Mouse (Mus musculus): Measurements from ENCODE around the gene Clcn7. TPM values are rescaled to one million over a fixed set of nuclear protein-coding genes. Genes with fewer than 3 reads are reported as not detected.

Clcn7 gene
- polyA plus RNA-seq, 1 experiment from 2014 or later = 14.7 TPM

DNA sequence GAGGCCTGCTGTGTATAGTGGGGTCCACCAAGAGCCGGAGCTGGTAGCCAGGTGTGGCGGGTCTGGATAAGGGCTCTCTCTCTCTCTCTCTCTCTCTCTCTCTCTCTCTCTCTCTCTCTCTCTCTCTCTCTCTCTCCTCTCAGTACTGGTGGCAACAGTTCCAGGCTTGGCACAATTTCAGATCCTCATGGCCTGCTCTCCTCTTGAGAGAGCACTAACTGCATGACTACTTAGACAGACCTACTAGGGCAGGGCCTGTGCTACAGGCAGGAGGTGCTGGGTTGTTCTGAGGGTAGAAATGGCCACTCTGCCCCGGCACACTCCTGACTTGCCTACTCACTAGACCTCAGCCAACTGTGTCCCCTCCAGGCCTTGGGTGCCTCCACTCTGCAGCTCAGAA is 39.4 kb downstream of the Clcn7 start:
- WGBS = 84% methylated on average over 3 of the region's 3 CpGs
- Histone ChIP-seq H3K4me2 (ENCODE audit: low read length) (no peak overlapping the region), H3K4me1 (replicated peaks; ENCODE audit: insufficient read depth, low read length) (no peaks in the 10 kb centered on the region), H3K9me3 (replicated peaks; ENCODE audit: low read length) (no peaks in the 10 kb centered on the region), H3K27me3 (ENCODE audit: insufficient read depth, low read length) (no peaks in the 10 kb centered on the region), H3K27ac (no peak overlapping the region), H3K4me3 (replicated peaks; ENCODE audit: low read depth, low read length) (no peak overlapping the region), H3K9ac (ENCODE audit: low read depth, low read length) (no peak overlapping the region), H3K36me3 (ENCODE audit: insufficient read depth, low read length) (no peaks in the 10 kb centered on the region)
- no peak for TF ChIP-seq CTCF (IDR thresholded peaks at IDR 0.05; ENCODE audit: low read depth)
- ATAC-seq (replicated peaks; ENCODE audit: low FRiP score, low read depth) (no peak), DNase-seq (ENCODE audit: low spot score) (no peak)

DNA sequence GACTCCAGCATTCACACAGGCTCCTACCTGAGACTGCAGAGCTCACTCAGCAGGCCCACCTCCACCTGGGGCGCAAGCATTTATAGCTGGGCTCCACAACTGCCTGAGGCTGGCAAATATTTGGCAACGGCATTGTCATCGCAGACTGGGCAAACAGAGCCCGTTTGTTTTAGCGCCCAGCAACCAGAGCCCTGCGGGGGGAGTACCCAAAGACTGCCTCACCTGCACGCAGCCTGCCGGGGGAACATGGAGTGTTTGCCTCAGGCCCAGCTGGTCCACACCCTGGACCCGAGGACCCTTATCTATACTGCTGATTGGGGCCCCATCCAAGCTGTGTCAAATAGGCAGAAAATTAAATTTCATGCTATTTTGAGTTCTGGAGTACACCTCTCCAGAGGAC is 42.2 kb downstream of the Clcn7 start, which contains the start of gene Gm38655:
TSS of gene Gm38655 (minus strand) at position 61 of the 400 bp plus-strand sequence.
- H3K9ac ChIP-seq (ENCODE audit: low read depth, low read length) = no peak within 1 kb of the TSS
- no peak for ATAC-seq (replicated peaks; ENCODE audit: low FRiP score, low read depth)
- no peaks in the 10 kb centered on the region for H3K36me3 ChIP-seq (ENCODE audit: insufficient read depth, low read length)
- no peak within 1 kb of the TSS for H3K27ac ChIP-seq
- WGBS = 75% methylated on average over 9 of the region's 9 CpGs
- H3K9me3 ChIP-seq (replicated peaks; ENCODE audit: low read length) = no peaks in the 10 kb centered on the region
- no peaks in the 10 kb centered on the region for H3K4me1 ChIP-seq (replicated peaks; ENCODE audit: insufficient read depth, low read length)
- no peak within 1 kb of the TSS for H3K4me3 ChIP-seq (replicated peaks; ENCODE audit: low read depth, low read length)
- TF ChIP-seq CTCF (IDR thresholded peaks at IDR 0.05; ENCODE audit: low read depth) = no peak
- H3K27me3 ChIP-seq (ENCODE audit: insufficient read depth, low read length) = no peaks in the 10 kb centered on the region
- H3K4me2 ChIP-seq (ENCODE audit: low read length) = no peak within 1 kb of the TSS
- no peak for DNase-seq (ENCODE audit: low spot score)

DNA sequence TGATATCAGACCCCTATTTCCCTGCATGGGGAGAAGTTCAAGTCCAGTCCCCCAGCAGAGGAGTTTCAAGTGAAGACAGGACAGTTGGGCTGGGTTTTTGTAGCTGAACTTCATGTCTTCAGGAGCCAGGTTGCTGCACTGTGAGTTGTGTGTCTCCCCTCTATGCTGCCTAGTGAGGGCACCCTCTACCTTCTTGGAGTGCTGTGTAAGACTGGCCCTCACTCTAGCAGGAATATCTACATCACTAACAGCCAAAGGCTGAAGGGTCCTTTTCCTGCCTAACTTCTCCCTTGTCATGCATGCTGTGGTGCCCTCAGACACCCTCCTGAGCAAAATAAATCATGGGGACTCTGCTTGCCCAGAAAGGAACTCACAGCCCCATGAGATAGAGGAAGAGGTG is 50.0 kb downstream of the Clcn7 start:
- peak overlapping the region; percentile 86; the same call in 1 of the 2 replicates for H3K4me2 ChIP-seq (ENCODE audit: low read length)
- H3K9ac ChIP-seq (ENCODE audit: low read depth, low read length) = 0 out of 2 replicates have a peak overlapping the region, but pooled peaks have one; percentile 81
- no peaks in the 10 kb centered on the region for H3K36me3 ChIP-seq (ENCODE audit: insufficient read depth, low read length)
- no peak overlapping the region for H3K4me3 ChIP-seq (replicated peaks; ENCODE audit: low read depth, low read length)
- no peaks in the 10 kb centered on the region for H3K27me3 ChIP-seq (ENCODE audit: insufficient read depth, low read length)
- no peaks in the 10 kb centered on the region for H3K4me1 ChIP-seq (replicated peaks; ENCODE audit: insufficient read depth, low read length)
- DNase-seq (ENCODE audit: low spot score) (peak; percentile 8), ATAC-seq (replicated peaks; ENCODE audit: low FRiP score, low read depth) (no peak)
- peak; percentile 13; the same call in 1 of the 2 replicates for TF ChIP-seq CTCF (IDR thresholded peaks at IDR 0.05; ENCODE audit: low read depth)
- H3K27ac ChIP-seq = no peak overlapping the region
- H3K9me3 ChIP-seq (replicated peaks; ENCODE audit: low read length) = no peaks in the 10 kb centered on the region

DNA sequence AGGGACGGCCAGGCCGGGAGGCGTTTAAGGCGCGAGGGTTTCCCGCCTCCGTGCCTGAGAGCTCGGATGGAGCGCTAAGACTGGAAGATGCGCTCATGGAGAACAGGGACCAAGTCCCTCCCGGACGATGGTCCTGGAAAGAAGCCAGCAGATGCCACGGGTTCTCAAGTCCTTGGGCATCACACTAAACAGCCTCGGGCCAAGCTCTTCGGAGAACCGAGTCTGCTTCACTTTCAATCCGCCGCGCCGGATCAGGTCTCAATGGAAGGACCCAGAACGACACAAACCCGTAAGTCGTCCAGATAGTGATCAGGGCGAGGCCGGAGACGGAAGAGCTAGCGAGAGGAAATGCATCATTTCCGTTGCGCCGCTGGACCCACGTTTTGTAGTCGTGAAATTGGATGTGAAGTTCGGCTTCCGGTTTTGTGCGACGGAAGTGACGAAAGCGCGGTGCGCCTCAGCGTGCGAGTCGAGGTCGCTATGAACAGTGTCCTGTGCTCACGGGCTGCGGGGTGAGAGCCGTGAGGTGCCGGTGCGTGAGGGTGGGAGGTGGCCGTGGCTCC is 51.0 kb downstream of the Clcn7 start, which contains the start of gene BC003965:
TSS of gene BC003965 (plus strand) at position 426 of the 563 bp plus-strand sequence.
- no peaks in the 10 kb centered on the region for H3K9me3 ChIP-seq (replicated peaks; ENCODE audit: low read length)
- WGBS = under 1% methylated on average over 50 of the region's 50 CpGs

DNA sequence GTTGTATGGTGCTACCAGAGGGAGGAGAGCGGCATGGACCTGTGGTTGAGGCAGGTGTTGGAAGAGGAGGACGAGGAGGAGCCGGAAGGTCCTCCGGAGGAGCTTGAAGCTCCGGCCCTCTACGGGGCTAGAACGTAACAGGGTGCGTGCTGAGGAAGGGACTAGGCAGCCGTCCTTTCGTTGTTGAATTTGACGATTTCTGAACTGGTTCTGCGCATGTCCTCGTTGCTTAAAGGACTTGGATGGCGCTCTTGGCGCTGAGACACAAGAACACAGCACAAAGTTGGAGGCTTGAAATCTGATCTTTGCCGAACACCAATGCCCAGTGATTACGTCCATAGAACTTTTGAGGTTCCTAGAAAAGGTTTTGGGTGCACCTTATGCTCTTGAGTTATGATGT is 51.8 kb downstream of the Clcn7 start:
- no peaks in the 10 kb centered on the region for H3K9me3 ChIP-seq (replicated peaks; ENCODE audit: low read length)
- H3K4me2 ChIP-seq (ENCODE audit: low read length) = peak overlapping the region; percentile 99
- peak; percentile 3 for DNase-seq (ENCODE audit: low spot score)
- peak overlapping the region; percentile 84 for H3K4me3 ChIP-seq (replicated peaks; ENCODE audit: low read depth, low read length)
- peaks cover 8% of the 10 kb centered on the region for H3K4me1 ChIP-seq (replicated peaks; ENCODE audit: insufficient read depth, low read length)
- H3K27me3 ChIP-seq (ENCODE audit: insufficient read depth, low read length) = no peaks in the 10 kb centered on the region
- TF ChIP-seq CTCF (IDR thresholded peaks at IDR 0.05; ENCODE audit: low read depth) = no peak
- H3K27ac ChIP-seq = peak overlapping the region; percentile 91
- H3K9ac ChIP-seq (ENCODE audit: low read depth, low read length) = peak overlapping the region; percentile 81
- 7% methylated on average over 17 of the region's 17 CpGs for WGBS
- H3K36me3 ChIP-seq (ENCODE audit: insufficient read depth, low read length) = no peaks in the 10 kb centered on the region
- no peak for ATAC-seq (replicated peaks; ENCODE audit: low FRiP score, low read depth)

More for the DNA sequence above, 51.0 kb downstream of the Clcn7 start, which contains the start of gene BC003965:
- Histone ChIP-seq H3K36me3 (ENCODE audit: insufficient read depth, low read length) (no peaks in the 10 kb centered on the region), H3K27me3 (ENCODE audit: insufficient read depth, low read length) (no peaks in the 10 kb centered on the region), H3K4me3 (replicated peaks; ENCODE audit: low read depth, low read length) (peak within 1 kb of the TSS; percentile 84), H3K4me1 (replicated peaks; ENCODE audit: insufficient read depth, low read length) (peaks cover under 1% of the 10 kb centered on the region; the same call in 1 of the 2 replicates), H3K9ac (ENCODE audit: low read depth, low read length) (peak within 1 kb of the TSS; percentile 81), H3K4me2 (ENCODE audit: low read length) (peak within 1 kb of the TSS; percentile 99), H3K27ac (peak within 1 kb of the TSS; percentile 91)
- no peak for TF ChIP-seq CTCF (IDR thresholded peaks at IDR 0.05; ENCODE audit: low read depth)
- ATAC-seq (replicated peaks; ENCODE audit: low FRiP score, low read depth) = peak; percentile 79
- DNase-seq (ENCODE audit: low spot score) = peak; percentile 98

DNA sequence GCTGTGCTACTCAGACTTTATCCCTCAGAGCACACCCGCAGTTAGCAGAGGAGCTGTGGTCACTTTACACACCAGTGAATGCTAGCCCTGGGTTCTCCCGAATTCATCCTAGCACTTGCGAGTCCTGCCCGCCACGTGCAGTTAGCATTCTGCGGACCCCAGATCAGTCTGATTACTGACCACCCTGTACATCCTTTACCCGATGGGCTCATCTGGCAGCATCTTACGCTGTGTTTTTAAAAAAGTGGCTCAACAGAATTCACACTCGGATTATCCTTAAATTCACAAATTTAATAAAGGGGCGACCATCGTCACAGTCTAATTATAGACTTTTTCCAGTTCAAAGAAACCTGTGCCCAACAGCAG is 54.6 kb downstream of the Clcn7 start:
- peaks cover 9% of the 10 kb centered on the region for H3K4me1 ChIP-seq (replicated peaks; ENCODE audit: insufficient read depth, low read length)
- ATAC-seq (replicated peaks; ENCODE audit: low FRiP score, low read depth) (no peak), DNase-seq (ENCODE audit: low spot score) (no peak)
- H3K4me2 ChIP-seq (ENCODE audit: low read length) = peak overlapping the region; percentile 71
- peak overlapping the region; percentile 90 for H3K9ac ChIP-seq (ENCODE audit: low read depth, low read length)
- H3K36me3 ChIP-seq (ENCODE audit: insufficient read depth, low read length) = 0 out of 2 replicates have a peak, but pooled peaks cover 7% of the 10 kb centered on the region
- 3% methylated on average over 11 of the region's 11 CpGs for WGBS
- H3K27me3 ChIP-seq (ENCODE audit: insufficient read depth, low read length) = no peaks in the 10 kb centered on the region
- no peak for TF ChIP-seq CTCF (IDR thresholded peaks at IDR 0.05; ENCODE audit: low read depth)
- peak overlapping the region; percentile 85 for H3K27ac ChIP-seq
- peak overlapping the region; percentile 68 for H3K4me3 ChIP-seq (replicated peaks; ENCODE audit: low read depth, low read length)
- no peaks in the 10 kb centered on the region for H3K9me3 ChIP-seq (replicated peaks; ENCODE audit: low read length)
